Mouse (Mus musculus): ENCODE measurements at regions not wholly inside any gene's neighbourhood (a gene's known extent, or its start where the extent isn't known, plus 50 kb on each side); places are given as distances from the start of the nearest gene placed in this dataset.

GRCm38 (mm10) chr12:7611272-7612092, 366.0 kb upstream of the Apob start:
- H3K9me3 ChIP-seq (replicated peaks; ENCODE audit: control insufficient read depth, low read length), result no peaks in the 10 kb centered on the region
- no peak overlapping the region for H3K27ac ChIP-seq (ENCODE audit: low read length)
- no peak overlapping the region for H3K4me2 ChIP-seq (ENCODE audit: low read depth, low read length)
- no peaks in the 10 kb centered on the region for H3K4me1 ChIP-seq (ENCODE audit: control insufficient read depth, insufficient read depth, low read length)
- H3K4me3 ChIP-seq (replicated peaks; ENCODE audit: low read length), result no peak overlapping the region
- 0 out of 2 replicates have a peak, but pooled peaks have one; percentile 25 for ATAC-seq (ENCODE audit: insufficient read depth, low FRiP score)
- H3K36me3 ChIP-seq (ENCODE audit: control insufficient read depth, insufficient read depth, low read length), result no peaks in the 10 kb centered on the region
- H3K27me3 ChIP-seq (ENCODE audit: control insufficient read depth, insufficient read depth, low read length), result no peaks in the 10 kb centered on the region
- no peak overlapping the region for H3K9ac ChIP-seq (ENCODE audit: low read length)
- WGBS, result 41% methylated on average over 3 of the region's 3 CpGs

- ATAC-seq (ENCODE audit: insufficient read depth, low FRiP score), result peak; percentile 83
- no peak overlapping the region for H3K27ac ChIP-seq (ENCODE audit: low read length)
Measured at GRCm38 (mm10) chr12:7636417-7637175, 340.9 kb upstream of the Apob start.

GRCm38 (mm10) chr12:7637629-7638028, 339.8 kb upstream of the Apob start:
- no peaks in the 10 kb centered on the region for H3K36me3 ChIP-seq (ENCODE audit: control insufficient read depth, insufficient read depth, low read length)
- no peak overlapping the region for H3K4me2 ChIP-seq (ENCODE audit: low read depth, low read length)
- no peaks in the 10 kb centered on the region for H3K27me3 ChIP-seq (ENCODE audit: control insufficient read depth, insufficient read depth, low read length)
- H3K9ac ChIP-seq (ENCODE audit: low read length), result no peak overlapping the region
- peaks cover 9% of the 10 kb centered on the region for H3K4me1 ChIP-seq (ENCODE audit: control insufficient read depth, insufficient read depth, low read length)
- H3K9me3 ChIP-seq (replicated peaks; ENCODE audit: control insufficient read depth, low read length), result no peaks in the 10 kb centered on the region
- H3K4me3 ChIP-seq (replicated peaks; ENCODE audit: low read length), result no peak overlapping the region
- H3K27ac ChIP-seq (ENCODE audit: low read length), result no peak overlapping the region
- 56% methylated on average over 4 of the region's 4 CpGs for WGBS
- ATAC-seq (ENCODE audit: insufficient read depth, low FRiP score), result no peak

More at GRCm38 (mm10) chr12:7636417-7637175, 340.9 kb upstream of the Apob start:
- 44% methylated on average over 4 of the region's 4 CpGs for WGBS
- H3K27me3 ChIP-seq (ENCODE audit: control insufficient read depth, insufficient read depth, low read length), result no peaks in the 10 kb centered on the region
- no peak overlapping the region for H3K4me3 ChIP-seq (replicated peaks; ENCODE audit: low read length)
- H3K4me2 ChIP-seq (ENCODE audit: low read depth, low read length), result no peak overlapping the region
- H3K9me3 ChIP-seq (replicated peaks; ENCODE audit: control insufficient read depth, low read length), result no peaks in the 10 kb centered on the region
- H3K36me3 ChIP-seq (ENCODE audit: control insufficient read depth, insufficient read depth, low read length), result no peaks in the 10 kb centered on the region
- H3K9ac ChIP-seq (ENCODE audit: low read length), result no peak overlapping the region
- peaks cover 9% of the 10 kb centered on the region for H3K4me1 ChIP-seq (ENCODE audit: control insufficient read depth, insufficient read depth, low read length)

- H3K9me3 ChIP-seq (replicated peaks; ENCODE audit: control insufficient read depth, low read length), result no peaks in the 10 kb centered on the region
- H3K27me3 ChIP-seq (ENCODE audit: control insufficient read depth, insufficient read depth, low read length), result no peaks in the 10 kb centered on the region
- no peak overlapping the region for H3K4me3 ChIP-seq (replicated peaks; ENCODE audit: low read length)
- H3K4me2 ChIP-seq (ENCODE audit: low read depth, low read length), result no peak overlapping the region
- H3K9ac ChIP-seq (ENCODE audit: low read length), result no peak overlapping the region
- no peak overlapping the region for H3K27ac ChIP-seq (ENCODE audit: low read length)
- 77% methylated on average over 3 of the region's 3 CpGs for WGBS
- H3K36me3 ChIP-seq (ENCODE audit: control insufficient read depth, insufficient read depth, low read length), result no peaks in the 10 kb centered on the region
- no peak for ATAC-seq (ENCODE audit: insufficient read depth, low FRiP score)
- no peaks in the 10 kb centered on the region for H3K4me1 ChIP-seq (ENCODE audit: control insufficient read depth, insufficient read depth, low read length)
Measured at GRCm38 (mm10) chr12:7650851-7651250, 326.6 kb upstream of the Apob start.

GRCm38 (mm10) chr12:7662027-7662426, 315.4 kb upstream of the Apob start:
- H3K9ac ChIP-seq (ENCODE audit: low read length), result no peak overlapping the region
- ATAC-seq (ENCODE audit: insufficient read depth, low FRiP score), result no peak
- H3K4me1 ChIP-seq (ENCODE audit: control insufficient read depth, insufficient read depth, low read length), result no peaks in the 10 kb centered on the region
- no peak overlapping the region for H3K4me3 ChIP-seq (replicated peaks; ENCODE audit: low read length)
- 56% methylated on average over 3 of the region's 3 CpGs for WGBS
- H3K9me3 ChIP-seq (replicated peaks; ENCODE audit: control insufficient read depth, low read length), result no peaks in the 10 kb centered on the region
- no peak overlapping the region for H3K27ac ChIP-seq (ENCODE audit: low read length)
- H3K27me3 ChIP-seq (ENCODE audit: control insufficient read depth, insufficient read depth, low read length), result no peaks in the 10 kb centered on the region
- no peak overlapping the region for H3K4me2 ChIP-seq (ENCODE audit: low read depth, low read length)
- H3K36me3 ChIP-seq (ENCODE audit: control insufficient read depth, insufficient read depth, low read length), result no peaks in the 10 kb centered on the region

- no peaks in the 10 kb centered on the region for H3K27me3 ChIP-seq (ENCODE audit: control insufficient read depth, insufficient read depth, low read length)
- no peaks in the 10 kb centered on the region for H3K4me1 ChIP-seq (ENCODE audit: control insufficient read depth, insufficient read depth, low read length)
- 74% methylated on average over 3 of the region's 3 CpGs for WGBS
- H3K4me2 ChIP-seq (ENCODE audit: low read depth, low read length), result no peak overlapping the region
- no peak overlapping the region for H3K4me3 ChIP-seq (replicated peaks; ENCODE audit: low read length)
- H3K9ac ChIP-seq (ENCODE audit: low read length), result no peak overlapping the region
- H3K9me3 ChIP-seq (replicated peaks; ENCODE audit: control insufficient read depth, low read length), result no peaks in the 10 kb centered on the region
- ATAC-seq (ENCODE audit: insufficient read depth, low FRiP score), result no peak
- no peak overlapping the region for H3K27ac ChIP-seq (ENCODE audit: low read length)
- no peaks in the 10 kb centered on the region for H3K36me3 ChIP-seq (ENCODE audit: control insufficient read depth, insufficient read depth, low read length)
Measured at GRCm38 (mm10) chr12:7670114-7670513, 307.3 kb upstream of the Apob start.

GRCm38 (mm10) chr12:7670561-7670960, 306.9 kb upstream of the Apob start:
- Histone ChIP-seq H3K4me2 (ENCODE audit: low read depth, low read length) (no peak overlapping the region), H3K9me3 (replicated peaks; ENCODE audit: control insufficient read depth, low read length) (no peaks in the 10 kb centered on the region), H3K4me3 (replicated peaks; ENCODE audit: low read length) (no peak overlapping the region), H3K4me1 (ENCODE audit: control insufficient read depth, insufficient read depth, low read length) (no peaks in the 10 kb centered on the region), H3K36me3 (ENCODE audit: control insufficient read depth, insufficient read depth, low read length) (no peaks in the 10 kb centered on the region), H3K9ac (ENCODE audit: low read length) (no peak overlapping the region), H3K27me3 (ENCODE audit: control insufficient read depth, insufficient read depth, low read length) (no peaks in the 10 kb centered on the region), H3K27ac (ENCODE audit: low read length) (no peak overlapping the region)
- WGBS, result 24% methylated on average over 1 of the region's 1 CpGs
- ATAC-seq (ENCODE audit: insufficient read depth, low FRiP score), result no peak

- Histone ChIP-seq H3K27me3 (ENCODE audit: control insufficient read depth, insufficient read depth, low read length) (no peaks in the 10 kb centered on the region), H3K9me3 (replicated peaks; ENCODE audit: control insufficient read depth, low read length) (no peaks in the 10 kb centered on the region), H3K4me1 (ENCODE audit: control insufficient read depth, insufficient read depth, low read length) (no peaks in the 10 kb centered on the region), H3K36me3 (ENCODE audit: control insufficient read depth, insufficient read depth, low read length) (no peaks in the 10 kb centered on the region), H3K4me2 (ENCODE audit: low read depth, low read length) (no peak overlapping the region), H3K27ac (ENCODE audit: low read length) (no peak overlapping the region), H3K9ac (ENCODE audit: low read length) (no peak overlapping the region), H3K4me3 (replicated peaks; ENCODE audit: low read length) (no peak overlapping the region)
- WGBS, result 54% methylated on average over 7 of the region's 7 CpGs
- no peak for ATAC-seq (ENCODE audit: insufficient read depth, low FRiP score)
Measured at GRCm38 (mm10) chr12:7691996-7692395, 285.5 kb upstream of the Apob start.

GRCm38 (mm10) chr12:7698324-7698944, 279.0 kb upstream of the Apob start:
- Histone ChIP-seq H3K4me1 (ENCODE audit: control insufficient read depth, insufficient read depth, low read length) (no peaks in the 10 kb centered on the region), H3K36me3 (ENCODE audit: control insufficient read depth, insufficient read depth, low read length) (no peaks in the 10 kb centered on the region), H3K27me3 (ENCODE audit: control insufficient read depth, insufficient read depth, low read length) (no peaks in the 10 kb centered on the region), H3K4me3 (replicated peaks; ENCODE audit: low read length) (no peak overlapping the region), H3K9me3 (replicated peaks; ENCODE audit: control insufficient read depth, low read length) (no peaks in the 10 kb centered on the region), H3K27ac (ENCODE audit: low read length) (no peak overlapping the region), H3K4me2 (ENCODE audit: low read depth, low read length) (no peak overlapping the region), H3K9ac (ENCODE audit: low read length) (no peak overlapping the region)
- ATAC-seq (ENCODE audit: insufficient read depth, low FRiP score), result no peak
- WGBS, result 81% methylated on average over 8 of the region's 8 CpGs

Data from stomach, embryonic 16.5 days (tissue).